In the genomic region with DNA sequence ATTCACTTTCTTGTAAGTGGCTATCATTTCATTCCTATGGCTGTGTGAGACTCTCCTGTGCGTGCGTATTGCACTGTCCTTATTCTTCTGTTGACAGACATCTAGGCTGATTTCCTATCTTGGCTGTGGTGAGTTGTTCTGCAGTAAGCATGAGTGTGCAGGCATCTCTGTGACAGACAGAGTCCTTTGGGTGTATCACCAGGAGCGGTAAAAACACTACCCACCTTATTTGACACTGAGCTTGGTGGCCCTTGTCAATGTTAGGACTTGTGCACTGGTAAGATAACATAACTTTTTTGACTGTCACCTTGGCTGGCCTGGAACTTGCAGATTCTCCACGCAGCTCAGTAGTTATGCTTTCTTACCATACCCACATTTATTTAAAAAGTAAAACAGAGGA, we compare ENCODE assay signal across 12 mouse cellular contexts.
"Had no signal": no experiment of that assay in that cellular context is flagged by ENCODE, and none has a peak within 500 bp of the region (broad histone marks: within the 10 kb centered on the region; RNA-seq: fewer than 3 reads in every experiment).

No protein-coding gene starts in this region.

- H3K4me2 ChIP-seq: limb, embryonic 12.5 days; lung, embryonic 15.5 days; midbrain, embryonic 13.5 days had no signal

- H3K27me3 ChIP-seq: limb, embryonic 12.5 days; lung, embryonic 15.5 days; midbrain, embryonic 13.5 days had no signal

- H3K4me1 ChIP-seq: limb, embryonic 12.5 days; lung, embryonic 15.5 days; midbrain, embryonic 13.5 days had no signal

- DNase-seq: kidney, adult 8-10 months; kidney, postnatal 25 days; lung, postnatal 14 days; right cerebral cortex, adult 18-20 months; thymus, adult 18-20 months; thymus, postnatal 14 days had no signal

- H3K27ac ChIP-seq: left cerebral cortex, adult 2 months; limb, embryonic 12.5 days; lung, embryonic 15.5 days; macrophage; midbrain, embryonic 13.5 days had no signal

- H3K4me3 ChIP-seq: left cerebral cortex, adult 2 months; limb, embryonic 12.5 days; lung, embryonic 15.5 days; midbrain, embryonic 13.5 days had no signal

- H3K9me3 ChIP-seq: limb, embryonic 12.5 days; lung, embryonic 15.5 days had no signal

- ATAC-seq: intestine, postnatal 0 days; midbrain, embryonic 13.5 days had no signal

- H3K9ac ChIP-seq: limb, embryonic 12.5 days; lung, embryonic 15.5 days; midbrain, embryonic 13.5 days had no signal
